Mouse (Mus musculus) activated CD4-positive, CD25-positive, alpha-beta regulatory T cell, adult 4 months (primary cell): ENCODE data around the gene Med22. TPM values are rescaled to one million over a fixed set of nuclear protein-coding genes. Genes with fewer than 3 reads are reported as not detected.

Experiments used
- ATAC-seq: one replicate; pipeline ENCODE4 v1.8.0; 2017
- polyA plus RNA-seq, 2 experiments: library from polyadenylated mRNA; unstranded; fragments of 100-300 nt; shearing (Covaris generic); gene quantifications; one replicate each; pipeline ENCODE4 v1.2.1; 2017

Med22 gene
- polyA plus RNA-seq, 2 experiments from 2014 or later = 10.3 to 11.3 TPM

- ATAC-seq = no peak
These were observed 47.6 kb downstream of the Med22 start for GRCm38 (mm10) chr2:26862856-26863255.

Other genes with a start within 250 kb of the Med22 start
- under 1 TPM; 0.89 to 0.96 TPM for gene Lcn4, start 239.4 kb downstream of the Med22 start, polyA plus RNA-seq
- gene Abo, start 45.7 kb downstream of the Med22 start, polyA plus RNA-seq = not detected
- gene Surf6, start 7.8 kb downstream of the Med22 start, polyA plus RNA-seq = 10 to 100 TPM; 17.5 to 25.5 TPM
- 1,000 to 10,000 TPM in 1 of 2 experiments, 100 to 1,000 TPM in 1; 720 to 1,212 TPM for gene Rpl7a, start 87 bp upstream of the Med22 start, polyA plus RNA-seq
- gene Surf2, start 5.7 kb upstream of the Med22 start, polyA plus RNA-seq = 10 to 100 TPM; 41.8 to 46.6 TPM
- 100 to 1,000 TPM; 115 to 121 TPM for gene Surf1, start 5.9 kb upstream of the Med22 start, polyA plus RNA-seq
- 10 to 100 TPM; 75.1 to 87.6 TPM for gene Surf4, start 23.3 kb upstream of the Med22 start, polyA plus RNA-seq
- under 1 TPM; 0.28 to 0.50 TPM for gene Stkld1, start 23.4 kb upstream of the Med22 start, polyA plus RNA-seq
- 10 to 100 TPM; 45.0 to 50.3 TPM for gene Rexo4, start 53.7 kb upstream of the Med22 start, polyA plus RNA-seq
- not detected for gene Adamts13, start 62.7 kb upstream of the Med22 start, polyA plus RNA-seq
- gene Cacfd1, start 99.2 kb upstream of the Med22 start, polyA plus RNA-seq = 10 to 100 TPM; 16.9 to 19.1 TPM
- gene Slc2a6, start 117.3 kb upstream of the Med22 start, polyA plus RNA-seq = 1 to 10 TPM; 2.1 to 3.2 TPM
- gene Mymk, start 161.5 kb upstream of the Med22 start, polyA plus RNA-seq = not detected
- gene Adamtsl2, start 168.7 kb upstream of the Med22 start, polyA plus RNA-seq = not detected
- gene Fam163b, start 231.8 kb upstream of the Med22 start, polyA plus RNA-seq = not detected